Mouse (Mus musculus) embryonic facial prominence, embryonic 13.5 days (tissue): Measurements from ENCODE around the gene Pip4k2c. TPM values are rescaled to one million over a fixed set of nuclear protein-coding genes. Genes with fewer than 3 reads are reported as not detected.

Experiments
- ATAC-seq: fragments of 200-750 bp; cut with Nextera tagmentation; 2 replicates; pipeline ENCODE4 v1.8.0; 2017; ENCODE audit warnings: low read depth; ENCODE audit not compliant: insufficient number of reproducible peaks, insufficient read depth, low FRiP score, low TSS enrichment
- H3K27ac ChIP-seq: fragments of 300-500 bp; sonication (generic); 2 replicates; pipeline ENCODE4 v1.5.1; 2015; ENCODE audit warnings: moderate library complexity, mild to moderate bottlenecking, inconsistent platforms
- H3K27me3 ChIP-seq: fragments of 300-500 bp; sonication (generic); 2 replicates; pipeline ENCODE4 v1.6.1; 2015; ENCODE audit warnings: mild to moderate bottlenecking, inconsistent platforms
- H3K36me3 ChIP-seq: fragments of 300-500 bp; sonication (generic); 2 replicates; pipeline ENCODE4 v1.6.1; 2015; ENCODE audit warnings: mild to moderate bottlenecking, inconsistent platforms
- H3K4me1 ChIP-seq: fragments of 300-500 bp; sonication (generic); 2 replicates; pipeline ENCODE4 v1.6.1; 2015; ENCODE audit warnings: inconsistent platforms
- H3K4me2 ChIP-seq: fragments of 300-500 bp; sonication (generic); 2 replicates; pipeline ENCODE4 v1.6.1; 2015; ENCODE audit warnings: moderate library complexity, mild to moderate bottlenecking, inconsistent platforms
- H3K4me3 ChIP-seq: fragments of 300-500 bp; sonication (generic); 2 replicates; pipeline ENCODE4 v1.5.1; 2015; ENCODE audit warnings: mild to moderate bottlenecking, inconsistent platforms
- H3K9ac ChIP-seq: fragments of 300-500 bp; sonication (generic); 2 replicates; pipeline ENCODE4 v1.6.1; 2015; ENCODE audit warnings: mild to moderate bottlenecking, inconsistent platforms
- H3K9me3 ChIP-seq: fragments of 300-500 bp; sonication (generic); 2 replicates; pipeline ENCODE4 v1.6.1; 2016; ENCODE audit warnings: inconsistent platforms
- WGBS: fragments of 180-500 bp; shearing (Covaris S2); methylation state at CpG from one replicate; pipeline ENCODE4 v1.1.7; 2015; ENCODE audit warnings: mixed read lengths; 5-methylcytosine and 5-hydroxymethylcytosine counted together
- polyA plus RNA-seq: library from polyadenylated mRNA; unstranded; fragments of >200 nt; fragmentation: Nextera tagmentation; extraction: Ambion mirVana; gene quantifications from 2 replicates; pipeline ENCODE4 v1.2.1, GENCODE M21; 2015

Pip4k2c gene
- polyA plus RNA-seq, 1 experiment from 2014 or later, result 30.8 TPM

DNA sequence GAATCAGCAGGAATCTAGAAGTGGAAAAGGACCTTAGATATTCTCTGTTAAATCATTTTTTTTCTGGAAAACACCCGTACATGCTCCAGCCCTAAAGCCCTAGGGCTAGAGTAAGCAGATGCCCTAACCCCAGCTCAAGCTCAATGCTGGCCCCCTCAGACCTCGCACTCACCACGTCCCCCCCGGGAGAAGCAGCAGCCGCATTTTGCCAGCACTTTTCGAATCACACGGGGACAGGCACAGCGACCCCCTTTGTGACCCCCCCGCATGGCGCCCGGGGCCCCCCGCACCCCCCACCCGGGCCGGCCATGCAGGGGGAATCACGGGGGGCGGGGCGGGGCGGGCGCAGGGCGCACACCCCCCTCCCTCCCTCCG is 23.3 kb downstream of the Pip4k2c start:
- ATAC-seq, result no peak
- peaks cover 60% of the 10 kb centered on the region for H3K4me1 ChIP-seq
- H3K9ac ChIP-seq, result peak overlapping the region; percentile 86
- WGBS, result 1% methylated on average over 19 of the region's 21 CpGs
- peak overlapping the region; percentile 98 for H3K27ac ChIP-seq
- H3K27me3 ChIP-seq, result no peaks in the 10 kb centered on the region
- H3K4me2 ChIP-seq, result peak overlapping the region; percentile 94
- no peaks in the 10 kb centered on the region for H3K9me3 ChIP-seq
- peak overlapping the region; percentile 79 for H3K4me3 ChIP-seq
- H3K36me3 ChIP-seq, result peaks cover 58% of the 10 kb centered on the region

DNA sequence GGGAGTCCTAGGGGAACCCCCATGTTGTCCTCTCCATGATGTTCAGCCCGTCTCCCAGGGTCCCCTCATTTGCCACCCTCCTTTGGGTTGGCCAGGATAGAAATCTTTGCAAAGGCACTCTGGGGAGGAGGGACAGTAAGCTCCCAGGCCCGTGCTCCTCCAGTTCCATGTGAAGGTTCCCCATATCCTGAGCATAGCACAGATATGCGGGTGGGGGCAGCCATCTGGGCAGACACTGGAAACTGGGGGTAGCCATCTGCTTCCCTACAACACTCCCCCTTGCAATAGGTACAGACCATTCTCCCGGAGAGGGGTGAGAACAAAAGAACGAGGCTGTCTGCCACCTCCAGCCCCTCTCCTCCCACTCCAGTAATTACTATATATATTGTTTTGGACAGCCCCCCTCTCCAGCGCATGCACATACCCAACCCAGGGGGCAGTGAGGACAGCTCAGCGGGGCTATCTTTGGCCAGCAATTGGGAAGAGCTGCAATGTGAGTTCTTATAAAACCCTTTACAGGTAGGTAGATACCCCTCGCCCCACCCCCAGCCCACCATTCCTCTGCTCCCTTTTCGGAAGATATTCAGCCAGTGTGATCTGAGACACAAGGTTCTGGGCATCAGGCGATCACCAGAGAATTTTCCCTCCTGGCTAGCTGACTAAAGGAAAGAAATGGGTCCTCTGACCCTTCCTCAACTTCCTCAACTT is 23.9 kb downstream of the Pip4k2c start:
- no peak for ATAC-seq
- H3K9ac ChIP-seq, result peak overlapping the region; percentile 86
- peaks cover 55% of the 10 kb centered on the region for H3K4me1 ChIP-seq
- H3K36me3 ChIP-seq, result peaks cover 58% of the 10 kb centered on the region
- WGBS, result 42% methylated on average over 10 of the region's 10 CpGs
- H3K27me3 ChIP-seq, result 0 out of 2 replicates have a peak, but pooled peaks cover 2% of the 10 kb centered on the region
- peak overlapping the region; percentile 94 for H3K4me2 ChIP-seq
- peak overlapping the region; percentile 79 for H3K4me3 ChIP-seq
- peak overlapping the region; percentile 98 for H3K27ac ChIP-seq
- H3K9me3 ChIP-seq, result no peaks in the 10 kb centered on the region

DNA sequence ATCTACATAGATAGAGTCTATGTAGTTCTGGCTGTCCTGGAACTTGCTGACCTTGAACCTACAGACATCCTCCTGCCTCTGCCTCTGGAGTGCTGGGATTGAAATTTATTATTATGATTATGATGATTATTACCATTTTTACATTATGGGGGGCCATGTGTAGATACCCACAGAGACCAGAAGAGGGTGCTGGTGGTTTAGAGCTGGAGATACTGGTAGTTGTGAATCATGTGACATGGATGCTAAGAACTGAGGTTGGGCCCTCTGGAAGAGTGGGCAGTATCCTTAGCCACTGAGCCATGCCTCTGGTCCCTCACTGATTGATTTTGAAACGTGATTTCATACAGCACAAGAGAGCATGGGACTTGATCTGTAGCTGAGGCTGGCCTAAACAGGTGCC is 24.9 kb downstream of the Pip4k2c start:
- ATAC-seq, result no peak
- Histone ChIP-seq H3K9me3 (no peaks in the 10 kb centered on the region), H3K27ac (no peak overlapping the region), H3K27me3 (peaks cover 12% of the 10 kb centered on the region), H3K4me1 (peaks cover 46% of the 10 kb centered on the region), H3K4me2 (no peak overlapping the region), H3K4me3 (no peak overlapping the region), H3K9ac (no peak overlapping the region), H3K36me3 (peaks cover 59% of the 10 kb centered on the region)
- WGBS, result 87% methylated on average over 1 of the region's 1 CpGs

DNA sequence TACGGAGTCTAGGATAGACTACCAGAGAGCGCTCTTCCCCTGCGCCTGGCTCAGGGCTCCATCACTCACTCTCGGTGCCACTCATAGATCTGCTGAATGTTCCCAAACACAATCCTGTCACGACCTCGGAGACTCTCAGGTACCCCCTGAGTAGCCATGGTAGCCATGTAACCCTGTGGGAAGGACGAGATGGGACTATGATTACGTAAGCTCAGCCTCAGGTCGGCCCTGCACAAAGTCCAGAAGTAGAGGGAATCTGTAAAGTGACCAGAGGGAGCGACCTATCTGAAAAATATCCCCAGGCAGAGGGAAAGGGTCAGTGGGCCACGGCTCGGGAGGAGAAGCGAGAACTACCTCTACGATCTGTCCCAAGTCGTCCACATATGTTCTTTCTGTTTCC is 25.9 kb downstream of the Pip4k2c start:
- Histone ChIP-seq H3K36me3 (peaks cover 51% of the 10 kb centered on the region), H3K4me1 (peaks cover 39% of the 10 kb centered on the region), H3K27ac (no peak overlapping the region), H3K9ac (no peak overlapping the region), H3K27me3 (peaks cover 22% of the 10 kb centered on the region), H3K4me3 (no peak overlapping the region), H3K4me2 (no peak overlapping the region), H3K9me3 (no peaks in the 10 kb centered on the region)
- WGBS, result 80% methylated on average over 15 of the region's 15 CpGs
- ATAC-seq, result no peak

DNA sequence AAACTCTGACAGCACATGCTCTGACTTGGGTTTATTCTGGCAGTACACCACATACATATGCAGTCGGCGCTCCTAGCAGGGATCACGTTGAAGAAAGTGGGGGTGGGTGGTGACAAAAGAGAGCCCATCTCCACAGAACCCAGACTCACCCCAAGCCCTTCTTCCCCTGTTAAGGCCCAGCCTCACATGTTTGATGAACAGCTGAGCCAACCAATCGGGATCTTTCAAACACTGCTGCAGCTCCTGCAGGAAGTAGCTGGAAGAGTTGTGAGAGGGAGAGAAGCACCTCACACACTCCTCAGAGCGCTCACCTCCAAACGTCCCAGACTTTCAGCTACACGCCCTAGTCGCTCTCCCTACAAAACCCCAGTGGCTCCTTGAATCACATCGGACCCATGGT is 26.3 kb downstream of the Pip4k2c start:
- no peak overlapping the region for H3K4me2 ChIP-seq
- no peak overlapping the region for H3K4me3 ChIP-seq
- WGBS, result 71% methylated on average over 9 of the region's 9 CpGs
- H3K4me1 ChIP-seq, result peaks cover 39% of the 10 kb centered on the region
- H3K36me3 ChIP-seq, result peaks cover 50% of the 10 kb centered on the region
- H3K9me3 ChIP-seq, result no peaks in the 10 kb centered on the region
- ATAC-seq, result no peak
- peaks cover 26% of the 10 kb centered on the region for H3K27me3 ChIP-seq
- H3K9ac ChIP-seq, result no peak overlapping the region
- no peak overlapping the region for H3K27ac ChIP-seq

DNA sequence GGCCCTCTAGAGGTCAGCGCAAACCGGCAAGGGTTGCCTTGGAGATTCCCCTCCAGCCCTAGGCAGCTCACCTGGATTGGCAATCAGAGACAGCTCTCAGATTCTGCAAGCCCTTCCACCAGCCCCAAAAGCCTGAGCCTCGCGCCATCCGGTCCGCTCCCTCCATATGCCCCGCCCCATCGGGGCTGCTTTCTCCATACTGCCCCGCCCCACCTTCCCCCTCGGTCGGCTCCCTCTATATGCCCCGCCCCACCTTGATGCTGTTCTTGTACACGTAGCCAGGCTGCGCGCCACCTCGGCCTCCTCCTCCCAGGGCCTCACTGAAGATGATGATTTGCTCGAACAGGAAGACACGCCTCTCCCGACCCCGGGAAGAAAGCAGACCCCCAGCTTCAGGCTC is 27.6 kb downstream of the Pip4k2c start:
- peaks cover 39% of the 10 kb centered on the region for H3K27me3 ChIP-seq
- H3K4me2 ChIP-seq, result peak overlapping the region; percentile 44
- H3K9ac ChIP-seq, result peak overlapping the region; percentile 40; the same call in 1 of the 2 replicates
- no peak overlapping the region for H3K27ac ChIP-seq
- no peaks in the 10 kb centered on the region for H3K9me3 ChIP-seq
- WGBS, result 13% methylated on average over 20 of the region's 20 CpGs
- H3K4me3 ChIP-seq, result peak overlapping the region; percentile 18
- no peak for ATAC-seq
- peaks cover 46% of the 10 kb centered on the region for H3K4me1 ChIP-seq
- H3K36me3 ChIP-seq, result peaks cover 50% of the 10 kb centered on the region

DNA sequence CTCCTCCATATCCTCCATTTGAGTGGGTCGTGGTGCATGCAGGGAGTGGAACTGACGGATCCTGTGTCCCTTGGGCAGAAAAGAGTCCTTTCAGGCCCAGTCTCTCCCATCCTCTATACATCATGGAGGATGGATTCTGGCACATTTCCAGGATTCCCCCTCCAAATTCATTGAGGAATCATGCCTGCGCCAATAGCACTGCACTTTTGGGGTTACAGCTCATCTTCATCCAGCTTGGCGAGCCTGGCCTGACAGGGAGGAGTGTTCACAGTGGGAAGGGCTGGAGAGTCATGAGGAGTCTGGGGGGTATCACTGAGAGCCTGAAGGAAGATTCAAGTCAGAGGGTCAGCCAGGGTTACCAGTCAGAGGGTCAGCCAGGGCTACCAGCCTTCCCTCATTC is 28.8 kb downstream of the Pip4k2c start:
- 86% methylated on average over 4 of the region's 4 CpGs for WGBS
- H3K4me3 ChIP-seq, result no peak overlapping the region
- no peak for ATAC-seq
- no peak overlapping the region for H3K4me2 ChIP-seq
- H3K9ac ChIP-seq, result no peak overlapping the region
- no peaks in the 10 kb centered on the region for H3K9me3 ChIP-seq
- peaks cover 51% of the 10 kb centered on the region for H3K27me3 ChIP-seq
- peaks cover 50% of the 10 kb centered on the region for H3K36me3 ChIP-seq
- peaks cover 51% of the 10 kb centered on the region for H3K4me1 ChIP-seq
- no peak overlapping the region for H3K27ac ChIP-seq

DNA sequence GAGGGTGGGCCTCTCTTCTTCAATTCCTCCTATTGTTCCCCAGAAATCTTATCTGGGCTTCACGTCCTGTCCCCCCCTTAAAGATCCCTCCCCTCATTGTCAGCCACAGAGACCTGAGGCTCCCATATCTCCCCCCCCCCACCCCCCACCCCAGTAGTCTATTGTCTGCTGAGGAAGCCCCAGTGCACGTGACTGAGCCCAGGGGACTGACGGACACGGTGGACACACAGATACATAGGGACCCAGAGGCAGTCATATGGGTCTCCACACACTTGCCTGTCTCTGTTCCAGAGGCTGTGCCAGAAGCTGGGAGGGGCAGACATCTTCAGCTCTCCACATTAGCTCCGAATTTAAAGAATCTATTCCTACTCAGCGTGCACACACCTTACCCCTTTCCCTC is 29.8 kb downstream of the Pip4k2c start:
- Histone ChIP-seq H3K4me3 (no peak overlapping the region), H3K27me3 (peaks cover 61% of the 10 kb centered on the region), H3K9me3 (no peaks in the 10 kb centered on the region), H3K4me2 (no peak overlapping the region), H3K36me3 (peaks cover 42% of the 10 kb centered on the region), H3K4me1 (peaks cover 51% of the 10 kb centered on the region), H3K9ac (no peak overlapping the region), H3K27ac (no peak overlapping the region)
- no peak for ATAC-seq
- 69% methylated on average over 6 of the region's 6 CpGs for WGBS

DNA sequence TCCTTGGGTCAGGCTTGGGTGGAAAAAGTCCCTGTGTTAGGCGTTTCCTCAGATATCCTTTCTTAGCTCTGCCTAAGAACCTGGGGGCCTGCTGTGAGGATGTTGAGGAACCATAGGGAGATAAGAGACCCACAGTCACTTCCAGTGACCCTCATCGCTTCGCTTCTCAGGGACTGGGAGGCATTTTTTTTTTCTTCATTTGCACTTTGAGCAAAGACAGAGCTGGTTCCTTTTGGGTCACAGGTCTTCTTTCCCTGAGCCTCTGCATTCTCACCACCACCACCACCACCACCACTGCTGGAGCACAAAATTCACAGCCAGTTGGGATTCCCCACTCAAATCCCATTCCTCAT is 30.7 kb downstream of the Pip4k2c start:
- H3K4me1 ChIP-seq, result peaks cover 51% of the 10 kb centered on the region
- 20% methylated on average over 3 of the region's 3 CpGs for WGBS
- H3K9ac ChIP-seq, result no peak overlapping the region
- H3K27me3 ChIP-seq, result peaks cover 68% of the 10 kb centered on the region
- peak overlapping the region; percentile 33 for H3K4me3 ChIP-seq
- ATAC-seq, result no peak
- no peak overlapping the region for H3K27ac ChIP-seq
- peak overlapping the region; percentile 58 for H3K4me2 ChIP-seq
- H3K9me3 ChIP-seq, result no peaks in the 10 kb centered on the region
- peaks cover 37% of the 10 kb centered on the region for H3K36me3 ChIP-seq

DNA sequence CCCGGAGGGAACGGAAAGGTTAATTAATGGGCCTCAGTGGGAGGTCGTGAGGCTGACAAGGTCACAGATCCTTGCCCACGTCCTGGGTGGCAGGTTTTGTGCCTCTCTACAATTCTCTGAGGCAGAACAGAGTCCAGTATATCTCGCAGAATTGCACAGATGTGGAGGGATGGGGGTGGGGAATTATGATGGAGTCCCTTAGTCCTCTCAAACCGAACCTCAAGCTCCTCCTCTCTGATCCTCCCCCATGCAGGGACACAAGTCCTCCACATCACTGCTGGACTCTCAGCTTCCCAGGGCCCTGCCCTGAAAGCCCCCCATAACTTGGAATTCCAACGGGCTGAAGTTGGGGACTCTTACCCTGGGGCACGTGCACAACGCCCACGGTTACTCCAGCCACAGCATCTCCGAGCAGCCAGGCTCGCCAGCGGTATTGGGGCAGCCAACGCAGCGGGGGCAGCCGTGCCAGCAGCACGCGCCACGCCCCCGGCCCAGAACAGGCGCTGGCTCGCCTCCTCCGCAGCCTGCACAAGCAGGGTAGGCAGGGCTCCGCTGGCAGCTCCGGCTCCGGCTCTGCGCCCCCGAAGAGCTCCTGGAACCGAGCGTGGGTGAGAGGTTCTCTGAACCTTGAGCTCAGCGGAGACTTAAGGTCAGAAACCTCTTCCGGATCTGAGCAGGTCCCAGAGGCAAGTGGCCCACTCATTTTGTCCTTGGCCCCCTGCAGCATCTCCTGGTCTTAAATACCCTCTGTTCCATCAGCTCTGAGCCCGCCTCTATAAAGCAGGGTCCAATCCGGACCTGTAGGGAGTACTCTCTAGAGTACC is 31.3 kb downstream of the Pip4k2c start, which contains the start of gene Slc26a10:
TSS of gene Slc26a10 (minus strand) at position 775 of the 824 bp plus-strand sequence.
- H3K36me3 ChIP-seq, result peaks cover 31% of the 10 kb centered on the region
- ATAC-seq, result no peak
- H3K9ac ChIP-seq, result peak within 1 kb of the TSS; percentile 61
- H3K4me3 ChIP-seq, result peak within 1 kb of the TSS; percentile 33
- H3K4me1 ChIP-seq, result peaks cover 51% of the 10 kb centered on the region
- H3K27me3 ChIP-seq, result peaks cover 68% of the 10 kb centered on the region
- H3K9me3 ChIP-seq, result no peaks in the 10 kb centered on the region
- peak within 1 kb of the TSS; percentile 58 for H3K4me2 ChIP-seq
- H3K27ac ChIP-seq, result no peak within 1 kb of the TSS
- 2% methylated on average over 34 of the region's 34 CpGs for WGBS

DNA sequence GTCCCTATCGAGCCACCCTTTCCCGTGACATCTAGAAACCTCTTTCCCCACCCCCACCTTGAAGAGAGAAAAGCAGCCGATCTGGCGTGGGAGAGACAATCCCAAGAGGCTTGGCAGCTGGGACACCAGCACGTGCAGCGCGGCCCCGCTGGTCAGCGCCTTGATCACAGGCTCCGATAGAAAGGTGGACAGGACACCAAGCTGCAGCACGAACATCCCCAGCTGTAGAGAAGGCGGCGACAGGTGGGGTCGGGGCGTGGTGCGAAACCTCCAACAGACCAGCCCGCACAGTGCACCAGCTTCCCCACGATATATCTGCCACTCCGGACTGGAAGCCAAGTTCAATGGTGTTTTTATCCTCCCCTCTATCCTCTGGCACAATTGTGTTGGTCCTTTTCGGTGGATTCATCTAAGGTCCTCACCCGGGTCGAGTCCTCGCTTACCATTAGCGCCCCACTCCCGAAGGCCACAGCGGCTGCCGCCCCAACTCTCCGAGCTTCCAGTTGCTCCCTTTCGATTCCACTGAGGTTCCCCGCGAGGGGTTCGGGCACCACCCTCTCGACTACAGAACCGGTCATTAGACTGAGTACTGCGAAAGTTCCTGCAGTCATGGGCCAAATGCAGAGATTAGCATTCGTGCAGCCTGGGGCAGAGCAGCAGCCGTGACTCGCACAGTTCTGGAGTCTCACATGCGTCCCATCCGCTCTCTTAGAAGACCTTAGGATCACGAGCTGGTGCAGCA is 32.9 kb downstream of the Pip4k2c start:
- Histone ChIP-seq H3K27ac (no peak overlapping the region), H3K9ac (peak overlapping the region; percentile 49; the same call in 1 of the 2 replicates), H3K4me2 (peak overlapping the region; percentile 63), H3K4me3 (peak overlapping the region; percentile 37), H3K27me3 (peaks cover 68% of the 10 kb centered on the region), H3K9me3 (no peaks in the 10 kb centered on the region), H3K36me3 (peaks cover 15% of the 10 kb centered on the region), H3K4me1 (peaks cover 35% of the 10 kb centered on the region)
- 4% methylated on average over 41 of the region's 41 CpGs for WGBS
- ATAC-seq, result no peak
